Mouse (Mus musculus): Measurements from ENCODE around the gene Smpdl3b. TPM values are rescaled to one million over a fixed set of nuclear protein-coding genes. Genes with fewer than 3 reads are reported as not detected.

The Smpdl3b gene
- polyA plus RNA-seq (2012; rRNA removed; ENCODE audit: low replicate concordance): 73.6 and 133 TPM in 2 replicates

GRCm38 (mm10) chr4:132756974-132757373, at the start of gene Smpdl3b:
TSS of gene Smpdl3b (minus strand) at chr4:132757252.

GRCm38 (mm10) chr4:132796196-132796886, 39.3 kb upstream of the Smpdl3b start, which contains the start of gene Themis2:
TSS of gene Themis2 (minus strand) at chr4:132796387.

GRCm38 (mm10) chr4:132767914-132768876, 11.1 kb upstream of the Smpdl3b start, which contains the start of gene Rpa2:
TSS of gene Rpa2 (plus strand) at chr4:132768332.

GRCm38 (mm10) chr4:132732148-132732684, 24.8 kb downstream of the Smpdl3b start, which contains the start of gene Xkr8:
TSS of gene Xkr8 (minus strand) at chr4:132732546.

Other genes with a start within 250 kb of the Smpdl3b start
- gene Sesn2, start 246.8 kb downstream of the Smpdl3b start, polyA plus RNA-seq (2012; rRNA removed; ENCODE audit: low replicate concordance): 6.8 and 7.7 TPM in 2 replicates
- 83.0 and 87.1 TPM in 2 replicates for gene Atpif1, start 223.6 kb downstream of the Smpdl3b start, polyA plus RNA-seq (2012; rRNA removed; ENCODE audit: low replicate concordance)
- 9.2 and 9.6 TPM in 2 replicates for gene Dnajc8, start 221.7 kb downstream of the Smpdl3b start, polyA plus RNA-seq (2012; rRNA removed; ENCODE audit: low replicate concordance)
- gene Ptafr, start 193.2 kb downstream of the Smpdl3b start, polyA plus RNA-seq (2012; rRNA removed; ENCODE audit: low replicate concordance): 2.0 and 3.9 TPM in 2 replicates
- 11.1 and 11.6 TPM in 2 replicates for gene Eya3, start 118.3 kb downstream of the Smpdl3b start, polyA plus RNA-seq (2012; rRNA removed; ENCODE audit: low replicate concordance)
- 1.4 and 2.8 TPM in 2 replicates for gene Xkr8, start 24.7 kb downstream of the Smpdl3b start, polyA plus RNA-seq (2012; rRNA removed; ENCODE audit: low replicate concordance)
- 7.3 and 9.7 TPM in 2 replicates for gene Rpa2, start 11.1 kb upstream of the Smpdl3b start, polyA plus RNA-seq (2012; rRNA removed; ENCODE audit: low replicate concordance)
- gene Themis2, start 39.1 kb upstream of the Smpdl3b start, polyA plus RNA-seq (2012; rRNA removed; ENCODE audit: low replicate concordance): 2.8 and 4.1 TPM in 2 replicates
- 13.6 and 14.7 TPM in 2 replicates for gene Ppp1r8, start 85.9 kb upstream of the Smpdl3b start, polyA plus RNA-seq (2012; rRNA removed; ENCODE audit: low replicate concordance)
- 12.5 and 15.2 TPM in 2 replicates for gene Stx12, start 127.3 kb upstream of the Smpdl3b start, polyA plus RNA-seq (2012; rRNA removed; ENCODE audit: low replicate concordance)
- gene Fam76a, start 165.3 kb upstream of the Smpdl3b start, polyA plus RNA-seq (2012; rRNA removed; ENCODE audit: low replicate concordance): 7.8 and 9.3 TPM in 2 replicates
- 2.6 and 2.7 TPM in 2 replicates for gene Fgr, start 216.8 kb upstream of the Smpdl3b start, polyA plus RNA-seq (2012; rRNA removed; ENCODE audit: low replicate concordance)